Mouse (Mus musculus) forebrain, embryonic 16.5 days (tissue): ENCODE data around the gene Ssb. TPM values are rescaled to one million over a fixed set of nuclear protein-coding genes. Genes with fewer than 3 reads are reported as not detected.
A peak's percentile ranks its signal among the peaks of the same experiment; 100 is the strongest.

ENCODE experiments used
- ATAC-seq: fragments of 200-750 bp; cut with Nextera tagmentation; 2 replicates; pipeline ENCODE4 v1.8.0; 2017; ENCODE audit warnings: mild to moderate bottlenecking, moderate library complexity
- H3K27ac ChIP-seq: fragments of 300-500 bp; sonication (generic); 2 replicates; pipeline ENCODE4 v1.5.1; 2014; ENCODE audit warnings: low read length, control low read depth
- H3K27me3 ChIP-seq: fragments of 300-500 bp; sonication (generic); replicated peaks from 2 replicates; pipeline ENCODE4 v1.6.1; 2014; ENCODE audit warnings: low read length; ENCODE audit not compliant: control insufficient read depth, insufficient read depth
- H3K36me3 ChIP-seq: fragments of 300-500 bp; sonication (generic); 2 replicates; pipeline ENCODE4 v1.6.1; 2014; ENCODE audit not compliant: control insufficient read depth, insufficient read depth
- H3K4me1 ChIP-seq: fragments of 300-500 bp; sonication (generic); replicated peaks from 2 replicates; pipeline ENCODE4 v1.6.1; 2014; ENCODE audit warnings: low read length; ENCODE audit not compliant: control insufficient read depth, insufficient read depth
- H3K4me2 ChIP-seq: fragments of 300-500 bp; sonication (generic); 2 replicates; pipeline ENCODE4 v1.6.1; 2014; ENCODE audit warnings: mild to moderate bottlenecking, low read length, control low read depth
- H3K4me3 ChIP-seq: fragments of 300-500 bp; sonication (generic); replicated peaks from 2 replicates; pipeline ENCODE4 v1.5.1; 2014; ENCODE audit warnings: mild to moderate bottlenecking, low read length, control low read depth
- H3K9ac ChIP-seq: fragments of 300-500 bp; sonication (generic); replicated peaks from 2 replicates; pipeline ENCODE4 v1.6.1; 2014; ENCODE audit warnings: low read depth, low read length, control low read depth
- H3K9me3 ChIP-seq: fragments of 300-500 bp; sonication (generic); 2 replicates; pipeline ENCODE4 v1.6.1; 2016; ENCODE audit warnings: low read length; ENCODE audit not compliant: control insufficient read depth
- WGBS: fragments of 180-500 bp; shearing (Covaris S2); extraction: QIAGEN DNeasy Blood & Tissue Kit; methylation state at CpG from one replicate; pipeline ENCODE4 v1.1.7; 2014; 5-methylcytosine and 5-hydroxymethylcytosine counted together
- polyA plus RNA-seq: library from polyadenylated mRNA; unstranded; fragments of >200 nt; fragmentation: Nextera tagmentation; extraction: Ambion mirVana; gene quantifications from 2 replicates; pipeline ENCODE4 v1.2.1, GENCODE M21; 2015

Gene Ssb
- polyA plus RNA-seq, 1 experiment from 2014 or later, result 265 TPM

GRCm38 (mm10) chr2:69856392-69856791 lies 5.0 kb upstream of the Ssb start:
- no peaks in the 10 kb centered on the region for H3K9me3 ChIP-seq

DNA sequence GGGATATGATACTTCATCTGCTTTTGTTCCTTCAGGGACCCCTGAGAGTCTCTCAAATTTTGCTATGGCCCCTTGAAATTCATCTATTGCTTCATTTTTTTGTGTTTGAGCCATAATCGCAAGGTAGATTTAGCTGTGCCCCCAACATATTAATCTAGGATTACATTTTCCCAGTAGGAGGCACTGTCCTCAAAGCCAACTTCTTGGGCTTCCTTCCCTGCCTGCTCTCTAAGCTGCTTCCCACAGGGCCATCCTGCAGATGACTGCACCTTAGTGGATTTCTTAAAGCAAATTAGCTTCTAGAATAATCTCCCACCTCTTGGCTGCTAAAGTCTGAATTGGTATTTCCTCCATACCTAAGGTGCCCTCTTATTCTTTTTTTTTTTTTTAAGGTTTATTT lies 3.5 kb upstream of the Ssb start:
- H3K9ac ChIP-seq, result no peak overlapping the region
- no peak overlapping the region for H3K4me2 ChIP-seq
- no peaks in the 10 kb centered on the region for H3K36me3 ChIP-seq
- no peak for ATAC-seq
- WGBS, result 67% methylated on average over 1 of the region's 1 CpGs
- no peaks in the 10 kb centered on the region for H3K9me3 ChIP-seq
- no peak overlapping the region for H3K4me3 ChIP-seq
- peaks cover 7% of the 10 kb centered on the region for H3K4me1 ChIP-seq
- H3K27me3 ChIP-seq, result no peaks in the 10 kb centered on the region
- H3K27ac ChIP-seq, result no peak overlapping the region

More at GRCm38 (mm10) chr2:69856392-69856791, 5.0 kb upstream of the Ssb start:
- no peak overlapping the region for H3K27ac ChIP-seq
- H3K27me3 ChIP-seq, result no peaks in the 10 kb centered on the region
- no peaks in the 10 kb centered on the region for H3K36me3 ChIP-seq
- WGBS, result 75% methylated on average over 8 of the region's 8 CpGs
- no peak for ATAC-seq
- no peak overlapping the region for H3K9ac ChIP-seq
- H3K4me3 ChIP-seq, result no peak overlapping the region
- H3K4me1 ChIP-seq, result no peaks in the 10 kb centered on the region
- H3K4me2 ChIP-seq, result no peak overlapping the region

DNA sequence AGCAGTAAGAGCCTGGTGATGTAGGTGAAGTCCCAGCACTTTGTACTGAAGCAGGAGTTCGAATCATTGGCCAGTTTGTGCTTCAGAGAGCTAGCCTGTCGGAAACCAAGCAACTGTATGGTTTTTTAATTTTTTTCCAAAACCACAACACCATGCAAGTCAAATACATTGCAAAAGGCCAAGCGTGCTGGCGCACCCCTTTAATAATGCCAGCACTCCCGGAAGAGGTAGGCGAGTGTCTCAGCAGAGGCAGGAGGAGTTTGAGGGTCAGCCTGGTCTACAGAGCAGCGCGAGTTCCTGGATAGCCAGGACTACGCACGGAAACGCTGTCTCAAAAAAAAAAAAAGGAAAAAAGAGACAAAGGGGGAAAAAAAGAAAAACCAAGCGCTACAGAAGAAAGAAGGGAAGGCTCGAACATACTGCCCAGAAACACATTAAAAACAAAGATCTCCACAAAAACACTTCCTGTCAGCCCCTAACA lies 350 bp upstream of the Ssb start:
- Histone ChIP-seq H3K4me1 (peaks cover 10% of the 10 kb centered on the region), H3K27ac (peak overlapping the region; percentile 68), H3K4me3 (peak overlapping the region; percentile 90), H3K9me3 (no peaks in the 10 kb centered on the region), H3K9ac (peak overlapping the region; percentile 98), H3K27me3 (no peaks in the 10 kb centered on the region), H3K4me2 (peak overlapping the region; percentile 72), H3K36me3 (no peaks in the 10 kb centered on the region)
- peak; percentile 66 for ATAC-seq
- WGBS, result 10% methylated on average over 13 of the region's 13 CpGs

DNA sequence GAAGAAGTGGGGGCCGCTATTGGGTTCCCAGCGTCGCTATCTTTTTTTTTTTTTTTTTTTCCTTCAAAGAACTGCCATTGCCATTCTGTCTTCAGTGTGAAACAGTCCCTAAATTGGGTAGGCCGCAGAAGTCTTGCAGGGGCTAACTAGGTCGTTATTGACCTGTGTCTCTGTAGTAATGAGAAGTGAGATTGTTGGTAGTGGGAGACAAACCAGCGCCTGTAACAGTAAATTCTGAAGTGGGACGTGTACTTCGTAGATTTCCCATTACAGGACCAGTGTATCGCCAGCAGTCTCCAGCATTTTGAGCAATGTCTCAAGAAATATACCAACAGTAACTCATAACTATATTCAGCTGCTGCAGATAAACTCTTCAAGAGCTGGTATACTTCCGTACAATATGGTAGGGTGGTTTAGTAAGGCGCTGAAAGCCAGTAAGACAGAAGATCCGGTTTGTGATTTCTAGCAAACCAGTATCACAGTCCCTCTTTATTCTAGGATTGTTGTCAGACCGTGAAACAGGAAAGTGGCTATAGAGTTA lies 825 bp downstream of the Ssb start:
- H3K4me3 ChIP-seq, result peak overlapping the region; percentile 90
- H3K9me3 ChIP-seq, result no peaks in the 10 kb centered on the region
- 4% methylated on average over 13 of the region's 13 CpGs for WGBS
- peak overlapping the region; percentile 96 for H3K4me2 ChIP-seq
- peak overlapping the region; percentile 98 for H3K9ac ChIP-seq
- H3K27me3 ChIP-seq, result no peaks in the 10 kb centered on the region
- H3K36me3 ChIP-seq, result peaks cover 8% of the 10 kb centered on the region
- H3K4me1 ChIP-seq, result peaks cover 10% of the 10 kb centered on the region
- no peak for ATAC-seq
- H3K27ac ChIP-seq, result peak overlapping the region; percentile 82

DNA sequence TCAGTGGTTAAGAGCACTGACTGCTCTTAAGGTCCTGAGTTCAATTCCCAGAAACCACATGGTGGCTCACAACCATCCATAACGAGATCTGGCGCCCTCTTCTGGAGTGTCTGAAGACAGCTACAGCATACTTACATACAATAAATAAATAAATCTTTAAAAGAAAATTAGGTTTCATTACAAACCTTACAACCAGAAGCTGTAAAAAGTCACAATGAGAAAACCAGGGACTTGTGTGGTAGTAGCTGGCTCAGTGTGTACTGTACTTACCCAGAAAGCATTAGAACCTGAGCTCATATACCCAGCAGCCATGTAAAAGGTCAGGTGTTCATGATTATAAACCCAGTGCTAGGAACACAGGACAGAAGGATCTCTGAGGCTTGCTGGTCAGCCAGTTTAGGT lies 22.6 kb downstream of the Ssb start:
- 76% methylated on average over 2 of the region's 2 CpGs for WGBS
- Histone ChIP-seq H3K27me3 (no peaks in the 10 kb centered on the region), H3K9me3 (no peaks in the 10 kb centered on the region), H3K9ac (no peak overlapping the region), H3K4me2 (no peak overlapping the region), H3K27ac (no peak overlapping the region), H3K36me3 (no peaks in the 10 kb centered on the region), H3K4me1 (peaks cover 7% of the 10 kb centered on the region), H3K4me3 (no peak overlapping the region)
- ATAC-seq, result no peak

DNA sequence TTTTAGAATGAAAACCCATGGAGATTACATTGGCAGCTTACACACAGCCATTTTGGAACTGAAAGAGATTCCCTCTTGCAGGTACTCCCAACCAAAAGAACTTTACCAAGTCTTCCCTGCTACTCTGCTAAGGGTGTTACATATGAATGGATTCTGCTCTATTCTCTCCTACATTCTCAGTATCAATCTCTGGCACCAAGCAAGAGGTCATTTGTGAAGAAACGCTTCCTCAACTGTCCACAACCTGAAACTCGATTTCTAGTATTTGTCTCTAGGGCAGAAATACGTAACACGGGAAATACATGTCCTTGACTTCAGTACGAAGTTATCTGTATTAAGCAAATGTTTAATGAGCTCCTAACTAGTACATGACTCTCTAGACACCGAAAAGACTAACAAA lies 23.2 kb downstream of the Ssb start:
- 60% methylated on average over 6 of the region's 6 CpGs for WGBS
- H3K4me2 ChIP-seq, result peak overlapping the region; percentile 78
- no peak for ATAC-seq
- no peak overlapping the region for H3K27ac ChIP-seq
- H3K4me1 ChIP-seq, result peaks cover 7% of the 10 kb centered on the region
- H3K27me3 ChIP-seq, result no peaks in the 10 kb centered on the region
- H3K9me3 ChIP-seq, result no peaks in the 10 kb centered on the region
- H3K9ac ChIP-seq, result no peak overlapping the region
- no peaks in the 10 kb centered on the region for H3K36me3 ChIP-seq
- H3K4me3 ChIP-seq, result peak overlapping the region; percentile 64

DNA sequence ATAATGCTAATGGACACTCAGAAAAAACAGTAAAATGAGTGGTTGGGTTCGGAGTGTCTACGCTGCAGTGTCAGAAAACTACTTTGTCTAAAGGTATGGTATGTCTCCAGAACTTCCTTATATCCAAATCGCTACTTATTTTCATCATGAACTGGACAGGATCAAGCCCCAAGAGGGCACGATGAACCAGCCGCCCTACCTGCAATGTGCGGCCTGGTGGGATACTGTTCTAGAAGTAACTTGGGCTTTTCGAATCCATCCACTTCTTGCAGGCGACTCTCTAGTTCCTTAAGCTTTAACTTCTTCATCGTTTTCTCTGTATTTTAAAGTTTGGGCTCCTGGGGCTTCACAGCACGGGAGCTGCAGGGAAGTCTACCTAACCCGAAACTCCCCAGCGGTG lies 23.7 kb downstream of the Ssb start:
- 7% methylated on average over 12 of the region's 12 CpGs for WGBS
- ATAC-seq, result no peak; the same call in 1 of the 2 replicates
- Histone ChIP-seq H3K4me1 (peaks cover 7% of the 10 kb centered on the region), H3K36me3 (no peaks in the 10 kb centered on the region), H3K9me3 (no peaks in the 10 kb centered on the region), H3K27ac (peak overlapping the region; percentile 70), H3K4me3 (peak overlapping the region; percentile 64), H3K4me2 (peak overlapping the region; percentile 78), H3K9ac (peak overlapping the region; percentile 74), H3K27me3 (no peaks in the 10 kb centered on the region)

- Histone ChIP-seq H3K27ac (peak within 1 kb of the TSS; percentile 70), H3K4me1 (peaks cover 7% of the 10 kb centered on the region), H3K4me3 (peak within 1 kb of the TSS; percentile 64), H3K4me2 (peak within 1 kb of the TSS; percentile 78), H3K36me3 (no peaks in the 10 kb centered on the region), H3K27me3 (no peaks in the 10 kb centered on the region), H3K9me3 (no peaks in the 10 kb centered on the region), H3K9ac (peak within 1 kb of the TSS; percentile 74)
- peak; percentile 98 for ATAC-seq
- 2% methylated on average over 45 of the region's 45 CpGs for WGBS
These were observed 24.3 kb downstream of the Ssb start, which contains the start of gene Mettl5 for GRCm38 (mm10) chr2:69885451-69886305. Gene Mettl5 (minus strand): TSS chr2:69885615.

- H3K4me2 ChIP-seq, result no peak overlapping the region
- peaks cover 7% of the 10 kb centered on the region for H3K4me1 ChIP-seq
- H3K9ac ChIP-seq, result no peak overlapping the region
- H3K4me3 ChIP-seq, result no peak overlapping the region
- H3K36me3 ChIP-seq, result no peaks in the 10 kb centered on the region
- 84% methylated on average over 2 of the region's 2 CpGs for WGBS
- no peaks in the 10 kb centered on the region for H3K27me3 ChIP-seq
- H3K9me3 ChIP-seq, result no peaks in the 10 kb centered on the region
- no peak overlapping the region for H3K27ac ChIP-seq
- no peak for ATAC-seq
These were observed 27.6 kb downstream of the Ssb start for GRCm38 (mm10) chr2:69888957-69889356.
